Mouse (Mus musculus) ES-Bruce4 (cell line): ENCODE measurements at regions not wholly inside any gene's neighbourhood (a gene's known extent, or its start where the extent isn't known, plus 50 kb on each side); places are given as distances from the start of the nearest gene placed in this dataset.

Experiments used
- CTCF ChIP-seq: IDR thresholded peaks from one replicate; pipeline ENCODE4 v1.8.1; 2011; ENCODE audit warnings: low read depth, low read length
- POLR2A ChIP-seq: IDR thresholded peaks from one replicate; pipeline ENCODE4 v1.8.1; 2011; ENCODE audit warnings: low read length; ENCODE audit not compliant: insufficient read depth

- TF ChIP-seq CTCF (no peak), POLR2A (no peak)
Observed at GRCm38 (mm10) chr1:186177019-186177418, 59.9 kb upstream of the Lyplal1 start.
